Mouse (Mus musculus) adipocyte (in vitro differentiated cells): Measurements from ENCODE around the gene Tmem129.
A peak's percentile ranks its signal among the peaks of the same experiment; 100 is the strongest.

ENCODE experiments used
- DNase-seq: peaks from one replicate; pipeline ENCODE4 v3.0.0-alpha.2; 2016; ENCODE audit warnings: low spot score

The Tmem129 gene

DNA sequence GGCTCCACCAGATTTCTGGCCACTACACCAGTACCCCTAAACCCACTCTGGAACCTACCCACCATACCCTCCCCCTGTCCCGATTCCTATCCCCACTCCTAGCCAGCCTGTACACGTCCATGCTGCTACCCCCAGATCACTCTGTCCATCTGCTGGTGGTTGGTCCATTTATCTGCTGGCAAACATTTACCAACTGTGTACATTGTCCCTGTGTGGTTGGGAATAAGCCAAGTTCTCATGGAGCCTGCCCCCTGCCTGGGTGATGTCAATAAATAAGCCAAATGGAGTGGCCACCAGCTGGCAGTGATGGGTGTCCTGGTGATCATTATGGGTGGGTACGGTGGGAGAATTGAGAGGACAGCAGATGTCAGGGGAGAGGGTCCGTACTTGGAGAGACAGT lies 28.9 kb upstream of the Tmem129 start:
- no peak for DNase-seq

GRCm38 (mm10) chr5:33684932-33685331 lies 26.7 kb upstream of the Tmem129 start:
- peak; percentile 77 for DNase-seq

DNA sequence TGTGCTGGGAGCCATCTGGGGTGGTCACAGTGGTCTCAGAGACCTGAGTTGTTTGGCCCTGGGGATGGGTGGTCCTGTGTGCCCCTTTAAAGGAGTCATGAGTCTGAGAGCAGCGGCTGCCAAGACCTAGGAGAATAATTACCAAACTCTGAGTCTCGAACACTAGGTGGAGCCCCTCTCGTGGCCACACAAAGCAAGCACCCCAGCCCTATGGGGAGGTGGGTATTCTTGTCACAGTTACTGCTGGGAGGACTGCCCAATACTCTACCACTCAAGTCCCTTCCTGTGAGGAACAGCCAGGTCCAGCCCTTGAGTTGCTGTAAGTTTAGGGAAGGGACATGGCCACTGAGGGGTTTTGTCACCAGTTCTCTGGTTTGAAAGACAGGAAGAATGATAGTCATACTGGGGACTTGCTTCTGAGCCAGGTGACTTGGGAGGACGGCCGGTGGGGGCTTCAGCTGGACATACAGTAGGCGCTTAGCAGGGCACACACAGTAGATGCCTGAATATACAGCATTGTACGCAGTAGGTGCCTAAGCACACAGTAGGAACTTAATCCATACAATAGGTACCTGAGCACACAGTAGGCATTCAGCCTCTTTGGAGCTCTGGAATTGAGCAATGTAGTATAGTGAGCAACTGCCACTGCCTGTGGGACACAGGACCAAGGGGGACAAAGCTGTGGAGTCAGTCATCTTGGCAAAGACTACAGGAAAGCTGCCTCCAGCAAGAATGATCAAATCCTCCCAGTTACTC lies 25.9 kb upstream of the Tmem129 start:
- DNase-seq: peak; percentile 68

- DNase-seq: no peak
Observed at GRCm38 (mm10) chr5:33682963-33683362, 24.7 kb upstream of the Tmem129 start.

DNA sequence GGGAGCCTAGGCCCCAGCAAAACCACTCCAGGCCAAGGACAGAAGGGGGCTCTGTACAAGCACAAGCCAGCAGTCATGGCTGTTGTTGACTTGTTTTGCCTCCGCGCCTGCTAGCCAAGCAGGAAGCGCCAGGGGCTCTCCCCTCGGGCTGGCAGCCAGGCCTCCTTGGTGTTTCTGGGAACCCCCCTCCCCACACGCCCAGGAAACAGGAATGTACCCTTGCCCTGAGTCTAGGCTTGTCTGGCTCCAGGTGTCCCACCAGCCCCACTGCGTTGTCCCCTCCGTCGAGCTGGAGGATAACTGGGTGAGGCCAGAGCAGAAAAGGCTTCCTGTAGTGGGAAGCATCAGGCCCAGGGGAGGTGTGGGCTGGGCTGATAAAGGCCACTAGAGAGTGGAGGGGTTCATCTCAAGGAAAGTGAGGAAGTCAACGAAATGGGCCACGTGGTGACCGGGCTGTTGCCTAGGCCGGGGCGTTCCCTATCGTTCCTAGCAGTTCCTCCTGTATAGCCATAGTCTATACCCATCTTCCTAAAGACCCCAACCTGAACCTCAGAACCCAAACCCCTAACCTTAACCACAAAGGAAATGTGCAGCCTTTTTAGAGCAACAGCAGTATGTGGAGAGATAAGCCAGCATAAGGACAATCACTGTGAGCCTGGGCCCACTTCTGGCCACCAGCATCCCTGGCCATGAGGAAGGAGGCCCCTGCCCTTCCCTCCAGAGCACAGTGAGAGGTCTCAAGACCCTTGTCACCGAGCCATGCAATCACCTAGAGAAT lies 23.6 kb upstream of the Tmem129 start:
- DNase-seq: no peak

DNA sequence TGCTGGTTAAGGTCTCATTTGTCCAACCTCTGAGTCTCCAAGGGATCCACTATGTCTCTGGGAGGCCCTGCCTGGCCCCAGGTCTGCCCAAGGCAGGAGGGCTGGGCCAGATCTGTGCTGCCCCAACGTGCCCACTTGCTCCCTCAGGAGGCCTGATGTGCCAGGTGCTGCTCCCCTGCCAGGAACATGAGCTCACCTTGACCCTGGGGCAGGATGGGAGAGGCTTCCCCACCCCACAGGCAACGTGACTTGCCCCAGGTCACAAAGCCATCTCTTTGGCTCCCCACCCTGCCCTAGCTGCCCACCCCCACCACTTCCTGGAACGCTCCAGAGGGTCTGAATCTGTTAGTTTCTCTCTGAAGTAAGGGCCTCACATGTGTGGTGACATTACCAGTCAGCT lies 22.8 kb upstream of the Tmem129 start:
- DNase-seq: no peak

GRCm38 (mm10) chr5:33678244-33678643 lies 20.0 kb upstream of the Tmem129 start:
- DNase-seq: no peak

DNA sequence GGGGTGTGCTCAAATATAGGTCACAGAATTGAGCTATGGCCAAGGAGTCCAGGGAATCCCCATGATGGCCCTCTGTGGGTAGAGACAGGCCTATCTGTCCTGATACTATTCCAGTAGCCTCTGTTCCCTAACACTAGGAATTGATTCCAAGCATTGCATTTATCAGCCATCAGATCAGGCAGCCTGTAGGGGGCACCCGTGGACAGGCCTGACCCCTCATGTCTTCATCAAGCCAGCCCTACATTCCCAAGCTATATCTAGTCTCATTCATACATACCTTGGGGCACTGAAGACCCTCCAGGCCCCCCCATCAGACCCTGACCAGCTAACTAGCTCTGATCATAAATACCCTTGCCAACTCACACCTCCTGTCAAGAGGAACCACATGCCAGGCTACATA lies 17.7 kb upstream of the Tmem129 start:
- DNase-seq: peak; percentile 50

DNA sequence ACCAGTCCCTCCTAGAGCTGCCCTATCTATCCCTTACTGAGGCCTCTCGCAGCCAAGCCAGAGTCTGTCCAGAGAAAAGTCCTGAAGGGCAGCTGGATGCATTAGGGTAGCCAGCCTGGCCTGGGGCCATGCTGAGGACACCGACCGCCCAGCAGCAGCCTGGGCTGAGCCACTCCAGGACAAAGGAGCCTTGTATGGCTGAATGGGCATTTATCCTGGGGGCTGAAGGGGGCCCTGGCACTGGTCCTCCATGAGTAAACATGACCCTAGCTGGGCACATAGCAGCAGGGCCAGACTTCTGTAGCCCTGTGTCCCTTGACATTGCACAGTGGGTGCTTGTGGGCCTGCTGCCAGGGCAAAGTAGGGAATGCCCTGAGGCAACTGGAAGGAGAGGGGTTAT lies 16.2 kb upstream of the Tmem129 start:
- DNase-seq: peak; percentile 40

- no peak for DNase-seq
Observed at GRCm38 (mm10) chr5:33671659-33672058, 13.4 kb upstream of the Tmem129 start.

- peak; percentile 58 for DNase-seq
Observed at GRCm38 (mm10) chr5:33668223-33668622, 10.0 kb upstream of the Tmem129 start.

- no peak for DNase-seq
Observed at GRCm38 (mm10) chr5:33658664-33659050, 441 bp upstream of the Tmem129 start.

GRCm38 (mm10) chr5:33657251-33657786 lies 897 bp downstream of the Tmem129 start:
- DNase-seq: no peak

DNA sequence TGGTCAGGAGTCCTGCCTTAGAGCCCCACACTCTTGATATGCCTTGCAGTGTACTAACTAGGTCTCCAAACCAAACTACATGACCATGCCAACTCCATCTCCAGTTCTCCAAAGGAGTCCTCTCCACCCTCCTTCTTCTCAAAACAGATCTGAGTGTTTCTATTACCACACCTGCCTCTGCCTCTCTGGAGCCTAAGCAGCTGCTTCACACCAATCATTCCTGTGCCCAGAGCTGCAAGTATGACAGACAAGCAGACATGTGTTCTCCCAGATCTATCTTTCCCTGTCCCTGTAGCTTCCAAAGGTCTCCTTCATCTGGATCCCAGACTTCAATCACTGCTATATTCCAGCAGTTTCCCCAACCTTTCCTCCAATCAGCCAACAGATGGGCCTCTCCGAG lies 1.5 kb downstream of the Tmem129 start:
- DNase-seq: no peak

- no peak for DNase-seq
Observed at GRCm38 (mm10) chr5:33655251-33655840, 2.9 kb downstream of the Tmem129 start.

DNA sequence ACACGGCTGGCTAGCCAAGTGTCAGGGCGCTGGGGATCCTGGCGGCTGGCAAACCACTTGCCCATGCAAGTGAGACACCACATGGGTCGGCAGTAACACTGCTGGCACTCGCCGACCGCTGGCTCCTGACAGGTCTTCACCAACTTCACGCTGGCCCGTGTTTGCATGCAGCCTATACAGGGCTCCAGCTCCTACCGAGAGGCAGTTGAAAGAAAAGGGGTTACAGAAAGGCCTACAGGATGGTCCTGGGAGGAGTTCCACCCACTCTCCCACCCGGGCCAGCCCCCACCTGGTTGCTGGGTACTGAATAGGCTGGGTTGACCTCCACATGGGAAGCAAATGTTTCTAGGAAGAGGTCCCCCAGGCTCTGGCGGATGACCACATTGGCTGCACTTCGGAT lies 3.8 kb downstream of the Tmem129 start:
- no peak for DNase-seq

DNA sequence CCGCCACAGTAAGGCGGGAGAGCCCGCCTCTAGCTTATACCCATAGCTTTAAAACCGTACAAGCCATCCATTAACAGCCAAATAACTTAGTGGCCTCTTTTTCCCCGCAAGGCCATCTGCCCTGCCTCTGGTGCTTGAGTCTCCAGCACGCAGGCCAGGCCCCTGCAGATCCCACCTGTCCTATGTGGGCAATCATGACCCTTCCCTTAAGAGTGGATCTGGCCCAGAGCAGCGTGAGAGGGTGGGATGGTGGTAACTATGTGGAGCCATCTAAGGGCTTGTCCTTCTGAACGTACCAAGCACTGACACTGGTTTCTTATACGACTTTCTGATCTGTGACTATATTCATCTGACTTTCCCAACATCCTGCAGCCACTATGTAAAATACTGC lies 5.4 kb downstream of the Tmem129 start:
- DNase-seq: no peak

- peak; percentile 98 for DNase-seq
Observed at GRCm38 (mm10) chr5:33651921-33652782, 6.1 kb downstream of the Tmem129 start, which contains the start of gene Slbp. Slbp (minus strand) TSS chr5:33652574.

DNA sequence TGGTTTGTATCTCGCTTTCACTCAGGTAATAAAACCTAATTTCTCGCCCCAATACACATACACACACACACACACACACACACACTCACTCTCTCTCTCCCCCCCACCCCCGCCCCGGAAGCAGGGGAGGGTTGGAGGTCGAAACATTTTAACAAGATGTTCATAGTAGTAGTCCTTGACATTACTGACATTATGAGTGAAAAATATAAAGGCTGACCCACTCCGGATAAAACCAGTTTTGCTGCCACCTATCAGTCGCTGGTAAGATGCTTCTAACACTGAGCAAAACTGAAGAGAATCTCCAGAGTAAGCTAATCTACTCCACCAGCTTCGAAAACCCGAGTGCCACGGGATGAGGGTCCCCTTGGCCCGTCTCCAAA lies 6.7 kb downstream of the Tmem129 start:
- no peak for DNase-seq

DNA sequence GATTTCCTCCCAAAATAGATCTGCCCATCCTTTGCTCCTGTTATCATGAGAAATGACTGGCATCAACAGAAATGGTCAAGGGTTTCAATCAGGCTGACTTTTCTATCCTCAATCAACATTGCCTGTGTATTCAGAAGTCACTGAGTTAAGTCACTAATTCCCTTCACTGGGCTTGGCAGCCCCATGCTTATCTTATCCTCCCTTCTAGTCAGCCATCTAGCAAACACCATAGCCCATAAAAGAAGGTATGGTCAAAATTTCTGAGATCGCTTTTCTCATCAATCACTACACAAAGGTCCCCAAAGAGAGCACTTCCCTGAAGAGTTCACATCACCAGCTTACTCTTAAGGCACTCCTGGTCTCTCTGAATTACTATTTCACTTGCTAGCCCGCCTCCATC lies 7.2 kb downstream of the Tmem129 start:
- no peak for DNase-seq

GRCm38 (mm10) chr5:33640652-33641051 lies 17.6 kb downstream of the Tmem129 start:
- DNase-seq: peak; percentile 68

DNA sequence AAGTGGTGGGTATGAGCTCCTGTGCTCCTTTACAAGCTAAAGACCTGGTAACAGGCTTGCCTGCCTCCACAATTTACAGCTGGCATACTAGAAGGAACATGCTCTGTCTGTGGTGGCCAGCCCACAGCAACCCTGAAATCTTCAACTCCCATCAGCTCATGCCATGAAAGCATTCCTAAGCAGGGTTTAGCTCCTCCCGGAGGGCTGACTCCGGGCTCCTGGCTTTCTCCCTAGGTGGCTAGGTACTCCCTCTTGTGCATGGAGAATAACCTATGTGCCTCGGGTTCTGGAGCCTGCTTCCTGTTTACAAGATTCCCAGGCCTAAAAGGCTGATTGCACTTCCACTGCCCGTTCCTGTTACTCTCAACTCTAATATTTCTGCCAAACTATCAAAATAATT lies 19.4 kb downstream of the Tmem129 start:
- no peak for DNase-seq
